Mouse (Mus musculus) ES-Bruce4 (cell line): Measurements from ENCODE around the gene Lrmda. TPM values are rescaled to one million over a fixed set of nuclear protein-coding genes. Genes with fewer than 3 reads are reported as not detected.

Experiments used
- H3K27ac ChIP-seq: 2 replicates; pipeline ENCODE4 v1.5.1; 2012; ENCODE audit warnings: low read length, inconsistent platforms; ENCODE audit not compliant: insufficient read depth
- H3K27me3 ChIP-seq: 2 replicates; pipeline ENCODE4 v1.6.1; 2012; ENCODE audit warnings: mild to moderate bottlenecking, low read length, inconsistent platforms; ENCODE audit not compliant: control insufficient read depth, poor library complexity, insufficient read depth, severe bottlenecking
- H3K36me3 ChIP-seq: 2 replicates; pipeline ENCODE4 v1.6.1; 2012; ENCODE audit warnings: inconsistent platforms, mild to moderate bottlenecking, low read length, moderate library complexity; ENCODE audit not compliant: control insufficient read depth, poor library complexity, insufficient read depth, severe bottlenecking
- H3K4me1 ChIP-seq: one replicate; pipeline ENCODE4 v1.8.1; 2011; ENCODE audit warnings: low read length; ENCODE audit not compliant: control insufficient read depth, insufficient read depth
- H3K4me3 ChIP-seq: 2 replicates; pipeline ENCODE4 v1.5.1; 2011; ENCODE audit warnings: low read depth, mild to moderate bottlenecking, low read length
- H3K9ac ChIP-seq: 2 replicates; pipeline ENCODE4 v1.6.1; 2012; ENCODE audit warnings: low read depth, mild to moderate bottlenecking, inconsistent platforms; ENCODE audit not compliant: poor library complexity, severe bottlenecking
- H3K9me3 ChIP-seq: replicated peaks from 2 replicates; pipeline ENCODE4 v1.6.1; 2012; ENCODE audit warnings: mild to moderate bottlenecking, low read length, inconsistent platforms; ENCODE audit not compliant: control insufficient read depth, poor library complexity, insufficient read depth, severe bottlenecking
- CTCF ChIP-seq: IDR thresholded peaks from one replicate; pipeline ENCODE4 v1.8.1; 2011; ENCODE audit warnings: low read depth, low read length
- EP300 ChIP-seq: IDR thresholded peaks from 2 replicates; pipeline ENCODE4 v1.6.1; 2011; ENCODE audit warnings: low read depth, low read length; ENCODE audit not compliant: insufficient read depth
- POLR2A ChIP-seq: IDR thresholded peaks from one replicate; pipeline ENCODE4 v1.8.1; 2011; ENCODE audit warnings: low read length; ENCODE audit not compliant: insufficient read depth
- polyA plus RNA-seq: library from polyadenylated mRNA; stranded (reverse); fragments of >200 nt; gene quantifications from 2 replicates; pipeline ENCODE4 v1.2.4, GENCODE M21; 2011; ENCODE audit warnings: low read depth; ENCODE audit not compliant: missing spikeins, insufficient read depth, insufficient read length

The Lrmda gene
- polyA plus RNA-seq, 1 experiment = not detected

GRCm38 (mm10) chr14:22058729-22059128 is 39.2 kb downstream of the Lrmda start:
- no peaks in the 10 kb centered on the region for H3K4me1 ChIP-seq
- no peaks in the 10 kb centered on the region for H3K36me3 ChIP-seq
- H3K9ac ChIP-seq = no peak overlapping the region
- H3K4me3 ChIP-seq = no peak overlapping the region
- no peak overlapping the region for H3K27ac ChIP-seq
- H3K27me3 ChIP-seq = no peaks in the 10 kb centered on the region
- no peaks in the 10 kb centered on the region for H3K9me3 ChIP-seq
- TF ChIP-seq CTCF (no peak), POLR2A (no peak), EP300 (no peak)

- Histone ChIP-seq H3K4me3 (no peak overlapping the region), H3K4me1 (no peaks in the 10 kb centered on the region), H3K9me3 (no peaks in the 10 kb centered on the region), H3K36me3 (no peaks in the 10 kb centered on the region), H3K27ac (no peak overlapping the region), H3K27me3 (no peaks in the 10 kb centered on the region), H3K9ac (no peak overlapping the region)
- TF ChIP-seq CTCF (no peak), EP300 (no peak), POLR2A (no peak)
Measured at GRCm38 (mm10) chr14:22059348-22059861, 39.9 kb downstream of the Lrmda start.

- no peaks in the 10 kb centered on the region for H3K36me3 ChIP-seq
- no peak overlapping the region for H3K27ac ChIP-seq
- no peaks in the 10 kb centered on the region for H3K9me3 ChIP-seq
- TF ChIP-seq POLR2A = no peak
- TF ChIP-seq EP300 = no peak
- no peak for TF ChIP-seq CTCF
- no peak overlapping the region for H3K9ac ChIP-seq
- H3K4me3 ChIP-seq = no peak overlapping the region
- H3K4me1 ChIP-seq = no peaks in the 10 kb centered on the region
- no peaks in the 10 kb centered on the region for H3K27me3 ChIP-seq
Measured at GRCm38 (mm10) chr14:22060787-22061186, 41.3 kb downstream of the Lrmda start.

DNA sequence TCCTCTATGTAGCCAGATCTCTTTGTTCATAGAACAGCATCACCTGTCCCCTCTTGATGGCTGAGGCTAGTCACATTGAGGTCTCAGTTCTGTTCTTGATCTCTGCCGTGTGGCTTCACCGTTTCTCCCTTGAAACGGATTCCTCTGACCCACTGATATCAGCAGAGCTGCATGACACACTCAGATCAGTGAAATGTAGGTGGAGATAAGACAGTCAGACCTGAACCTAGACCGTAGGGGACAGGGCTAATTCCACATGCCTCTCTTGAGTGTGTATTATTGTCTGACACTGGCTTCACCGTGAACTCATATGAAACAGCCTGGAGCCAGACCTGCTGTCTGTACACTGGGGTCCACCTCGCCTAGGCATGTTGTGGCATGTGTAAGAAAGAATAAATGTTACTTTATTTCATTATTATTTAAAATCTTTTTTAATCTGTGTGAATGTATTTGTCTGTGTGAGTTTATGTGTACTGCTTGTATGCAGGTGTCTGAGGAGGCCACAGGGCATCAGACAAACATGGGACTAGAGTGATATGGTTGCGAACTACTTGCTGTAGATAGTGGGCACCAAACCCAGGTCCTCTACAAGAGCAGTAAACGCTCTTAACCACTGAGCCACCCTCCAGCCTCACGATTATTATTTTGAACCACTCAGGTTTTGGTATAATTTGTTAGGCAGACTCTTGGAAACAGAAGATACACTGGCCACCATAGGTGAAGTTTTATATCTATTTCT is 42.8 kb downstream of the Lrmda start:
- no peak for TF ChIP-seq POLR2A
- TF ChIP-seq EP300 = no peak
- no peak for TF ChIP-seq CTCF
- H3K9me3 ChIP-seq = no peaks in the 10 kb centered on the region
- H3K36me3 ChIP-seq = no peaks in the 10 kb centered on the region
- no peak overlapping the region for H3K9ac ChIP-seq
- H3K27ac ChIP-seq = no peak overlapping the region
- H3K27me3 ChIP-seq = no peaks in the 10 kb centered on the region
- H3K4me1 ChIP-seq = no peaks in the 10 kb centered on the region
- H3K4me3 ChIP-seq = no peak overlapping the region

DNA sequence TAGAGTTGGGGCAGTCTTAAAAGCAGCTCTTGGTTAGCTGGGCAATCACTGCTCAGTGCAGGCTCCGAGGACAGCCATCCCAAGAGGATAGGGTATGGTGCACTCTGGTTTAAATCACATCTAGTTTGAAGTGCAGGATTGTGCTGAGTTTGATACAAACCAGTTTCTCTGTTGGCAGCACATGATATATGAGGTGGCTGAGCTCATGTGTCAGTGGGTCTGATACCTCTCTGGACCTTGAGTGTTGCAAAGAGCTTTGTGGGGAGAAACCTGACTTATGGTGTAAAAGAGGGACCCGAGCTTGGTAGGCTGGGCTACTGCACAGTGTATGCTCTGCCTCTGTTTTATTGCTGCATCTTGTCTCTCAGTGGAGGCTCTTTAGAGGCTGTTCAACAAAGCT is 49.7 kb downstream of the Lrmda start:
- Histone ChIP-seq H3K36me3 (no peaks in the 10 kb centered on the region), H3K27me3 (no peaks in the 10 kb centered on the region)
- TF ChIP-seq CTCF (no peak), EP300 (no peak), POLR2A (no peak)

GRCm38 (mm10) chr14:22073385-22073784 is 53.9 kb downstream of the Lrmda start:
- no peak overlapping the region for H3K4me3 ChIP-seq
- H3K4me1 ChIP-seq = no peaks in the 10 kb centered on the region
- H3K27me3 ChIP-seq = no peaks in the 10 kb centered on the region; the same call in 1 of the 2 replicates
- TF ChIP-seq POLR2A = no peak
- TF ChIP-seq EP300 = no peak
- TF ChIP-seq CTCF = no peak
- H3K36me3 ChIP-seq = no peaks in the 10 kb centered on the region
- no peak overlapping the region for H3K27ac ChIP-seq
- no peaks in the 10 kb centered on the region for H3K9me3 ChIP-seq
- H3K9ac ChIP-seq = no peak overlapping the region

More for the DNA sequence above, 49.7 kb downstream of the Lrmda start:
- H3K9ac ChIP-seq = no peak overlapping the region
- H3K4me3 ChIP-seq = no peak overlapping the region
- no peaks in the 10 kb centered on the region for H3K9me3 ChIP-seq
- H3K4me1 ChIP-seq = no peaks in the 10 kb centered on the region
- no peak overlapping the region for H3K27ac ChIP-seq
